9 mouse cellular contexts compared by ENCODE assay signal in the genomic region with DNA sequence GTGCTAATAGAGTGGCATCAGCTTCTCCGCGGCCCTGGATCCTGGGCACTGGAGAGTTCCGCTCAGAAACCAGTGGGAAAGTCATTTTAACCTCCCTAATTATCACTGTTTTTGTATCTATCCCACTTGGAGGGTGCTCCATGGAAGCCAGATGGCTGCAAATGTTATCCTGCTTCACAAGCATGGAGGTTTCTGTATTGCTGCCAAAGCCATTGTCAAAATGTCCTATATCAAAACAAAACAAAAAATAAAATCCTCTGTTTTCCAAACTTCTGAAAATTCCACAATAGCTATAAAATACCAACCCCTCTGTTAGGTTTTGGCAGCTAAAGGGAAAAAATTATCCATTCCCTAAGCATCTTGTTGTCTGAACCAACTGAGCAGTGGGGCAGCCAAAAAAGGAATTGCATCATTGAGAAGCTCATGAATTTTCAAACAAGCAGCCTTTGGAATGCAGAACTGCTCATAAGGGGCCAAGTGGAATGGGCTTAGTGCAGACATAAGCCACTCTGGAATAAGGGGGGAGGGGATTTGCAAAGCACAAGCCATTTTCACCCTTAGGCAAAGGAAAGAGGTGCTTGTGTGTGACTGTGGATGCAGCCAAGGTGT.
A peak's percentile ranks its signal among the peaks of the same experiment; 100 is the strongest.
DNase-seq lines count a peak whose midpoint lies in the region; ATAC-seq and TF ChIP-seq lines count a peak whose summit lies in the region.
"Had no signal": no experiment of that assay in that cellular context is flagged by ENCODE, and none has a peak within 500 bp of the region (broad histone marks: within the 10 kb centered on the region; RNA-seq: fewer than 3 reads in every experiment).

No protein-coding gene starts in this region.

- WGBS in intestine, embryonic 15.5 days = 67% methylated on average over 3 of the region's 3 CpGs
- WGBS in intestine, postnatal 0 days = 71% methylated on average over 3 of the region's 3 CpGs
- 61% methylated on average over 3 of the region's 3 CpGs for WGBS in hindbrain, embryonic 16.5 days
- WGBS in midbrain, embryonic 12.5 days = 75% methylated on average over 3 of the region's 3 CpGs

- H3K4me1 ChIP-seq in intestine, embryonic 15.5 days (replicated peaks) = no peaks in the 10 kb centered on the region
- H3K4me1 ChIP-seq in intestine, postnatal 0 days (replicated peaks; ENCODE audit: control insufficient read depth, insufficient read depth, low read length) = no peaks in the 10 kb centered on the region
- H3K4me1 ChIP-seq in hindbrain, embryonic 16.5 days (ENCODE audit: control insufficient read depth, insufficient read depth, low read depth, low read length) = no peaks in the 10 kb centered on the region; the same call in 1 of the 2 replicates
- H3K4me1 ChIP-seq in midbrain, embryonic 12.5 days = peaks cover 8% of the 10 kb centered on the region
- H3K4me1 ChIP-seq: embryonic facial prominence, embryonic 12.5 days had no signal

- H3K4me2 ChIP-seq in intestine, embryonic 15.5 days (replicated peaks) = no peak overlapping the region
- H3K4me2 ChIP-seq in intestine, postnatal 0 days (replicated peaks; ENCODE audit: low read depth) = no peak overlapping the region
- H3K4me2 ChIP-seq in hindbrain, embryonic 16.5 days (ENCODE audit: low read length) = no peak overlapping the region
- H3K4me2 ChIP-seq in midbrain, embryonic 12.5 days (replicated peaks) = no peak overlapping the region
- H3K4me2 ChIP-seq: embryonic facial prominence, embryonic 12.5 days had no signal

- DNase-seq in cerebellum, adult 8-10 months = peak; percentile 62
- DNase-seq in natural killer cell, adult 2 months (ENCODE audit: low spot score in 2 of 2) = no peak

- H3K9ac ChIP-seq in intestine, embryonic 15.5 days = no peak overlapping the region
- no peak overlapping the region for H3K9ac ChIP-seq in intestine, postnatal 0 days (ENCODE audit: low read depth, low read length)
- no peak overlapping the region for H3K9ac ChIP-seq in hindbrain, embryonic 16.5 days (ENCODE audit: low read depth, low read length)
- no peak overlapping the region for H3K9ac ChIP-seq in midbrain, embryonic 12.5 days (replicated peaks)
- H3K9ac ChIP-seq: embryonic facial prominence, embryonic 12.5 days had no signal

- no peak overlapping the region for H3K4me3 ChIP-seq in intestine, embryonic 15.5 days (replicated peaks)
- H3K4me3 ChIP-seq in intestine, postnatal 0 days (ENCODE audit: low read depth, low read length) = no peak overlapping the region
- H3K4me3 ChIP-seq in hindbrain, embryonic 16.5 days (ENCODE audit: low read length) = no peak overlapping the region
- H3K4me3 ChIP-seq in midbrain, embryonic 12.5 days = no peak overlapping the region
- H3K4me3 ChIP-seq: embryonic facial prominence, embryonic 12.5 days had no signal

- no peaks in the 10 kb centered on the region for H3K9me3 ChIP-seq in intestine, embryonic 15.5 days
- no peaks in the 10 kb centered on the region for H3K9me3 ChIP-seq in intestine, postnatal 0 days (ENCODE audit: control insufficient read depth)
- H3K9me3 ChIP-seq in hindbrain, embryonic 16.5 days (ENCODE audit: control insufficient read depth, low read length) = no peaks in the 10 kb centered on the region
- H3K9me3 ChIP-seq in midbrain, embryonic 12.5 days = no peaks in the 10 kb centered on the region
- H3K9me3 ChIP-seq: embryonic facial prominence, embryonic 12.5 days had no signal

- H3K27ac ChIP-seq in intestine, embryonic 15.5 days = no peak overlapping the region
- no peak overlapping the region for H3K27ac ChIP-seq in intestine, postnatal 0 days (ENCODE audit: low read depth, low read length)
- peak overlapping the region; percentile 3; the same call in 1 of the 2 replicates for H3K27ac ChIP-seq in hindbrain, embryonic 16.5 days (ENCODE audit: low read depth, low read length)
- H3K27ac ChIP-seq in midbrain, embryonic 12.5 days (replicated peaks) = peak overlapping the region; percentile 39; the same call in 1 of the 2 replicates
- H3K27ac ChIP-seq: embryonic facial prominence, embryonic 12.5 days had no signal

- no peaks in the 10 kb centered on the region for H3K27me3 ChIP-seq in intestine, embryonic 15.5 days (replicated peaks)
- H3K27me3 ChIP-seq in intestine, postnatal 0 days (replicated peaks; ENCODE audit: control insufficient read depth, insufficient read depth, low read length) = no peaks in the 10 kb centered on the region
- H3K27me3 ChIP-seq in hindbrain, embryonic 16.5 days (replicated peaks; ENCODE audit: control insufficient read depth, insufficient read depth, low read length) = no peaks in the 10 kb centered on the region
- H3K27me3 ChIP-seq in midbrain, embryonic 12.5 days = no peaks in the 10 kb centered on the region
- H3K27me3 ChIP-seq: embryonic facial prominence, embryonic 12.5 days had no signal

- no peaks in the 10 kb centered on the region for H3K36me3 ChIP-seq in intestine, embryonic 15.5 days
- no peaks in the 10 kb centered on the region for H3K36me3 ChIP-seq in intestine, postnatal 0 days (ENCODE audit: control insufficient read depth, insufficient read depth)
- H3K36me3 ChIP-seq in hindbrain, embryonic 16.5 days (ENCODE audit: control insufficient read depth, insufficient read depth, low read length) = no peaks in the 10 kb centered on the region
- H3K36me3 ChIP-seq in midbrain, embryonic 12.5 days = no peaks in the 10 kb centered on the region
- H3K36me3 ChIP-seq: embryonic facial prominence, embryonic 12.5 days had no signal

- no peak for TF ChIP-seq CTCF in intestine, postnatal 0 days (IDR thresholded peaks at IDR 0.05; ENCODE audit: low read depth)

- ATAC-seq in intestine, embryonic 15.5 days = peak; percentile 66
- ATAC-seq in intestine, postnatal 0 days = no peak
- ATAC-seq in hindbrain, embryonic 16.5 days = peak; percentile 87
- ATAC-seq in midbrain, embryonic 12.5 days (ENCODE audit: low FRiP score, low read depth) = peak; percentile 93
- ATAC-seq in megakaryocyte-erythroid progenitor cell, adult 5-6 weeks (replicated peaks; ENCODE audit: low FRiP score, low TSS enrichment, poor library complexity, severe bottlenecking) = no peak
- no peak for ATAC-seq in megakaryocyte, adult 5-6 weeks (ENCODE audit: poor library complexity, severe bottlenecking)

Comparison
In these comparisons a context has a peak if more than half of its experiments do, and no peak if none do; other contexts are left out.
1. ATAC-seq: peak in intestine, embryonic 15.5 days (single experiment), hindbrain, embryonic 16.5 days (single experiment) and midbrain, embryonic 12.5 days (single experiment); none in intestine, postnatal 0 days (single experiment), megakaryocyte-erythroid progenitor cell, adult 5-6 weeks (single experiment) and megakaryocyte, adult 5-6 weeks (single experiment).
2. H3K27ac ChIP-seq: peak in hindbrain, embryonic 16.5 days (single experiment) and midbrain, embryonic 12.5 days (single experiment); none in intestine, embryonic 15.5 days (single experiment) and intestine, postnatal 0 days (single experiment).